15 mouse cellular contexts compared by ENCODE assay signal in genomic region chr12:40239161-40239560, GRCm38 (mm10). TPM values are rescaled to one million over a fixed set of nuclear protein-coding genes. Genes with fewer than 3 reads are reported as not detected.
"Had no signal": no experiment of that assay in that cellular context is flagged by ENCODE, and none has a peak within 500 bp of the region (broad histone marks: within the 10 kb centered on the region; RNA-seq: fewer than 3 reads in every experiment).

No protein-coding gene starts in this region.

- H3K27me3 ChIP-seq: limb, embryonic 15.5 days; stomach, embryonic 15.5 days had no signal

- H3K4me3 ChIP-seq: limb, embryonic 15.5 days; liver, embryonic 12.5 days; midbrain, embryonic 10.5 days; stomach, embryonic 15.5 days had no signal

- DNase-seq: kidney, adult 11 months; kidney, adult 9 months; kidney, postnatal 36 days; layer of hippocampus, adult 9-11 months; layer of hippocampus, postnatal 36 days; right cerebral cortex, postnatal 14 days; thymus, postnatal 4 days had no signal

- ATAC-seq: liver, embryonic 12.5 days; midbrain, embryonic 16.5 days had no signal

- H3K4me1 ChIP-seq: limb, embryonic 15.5 days; liver, embryonic 12.5 days; stomach, embryonic 15.5 days had no signal

- H3K4me2 ChIP-seq: limb, embryonic 15.5 days; liver, embryonic 12.5 days; stomach, embryonic 15.5 days had no signal

- H3K9me3 ChIP-seq: limb, embryonic 15.5 days; liver, embryonic 12.5 days; midbrain, embryonic 10.5 days; stomach, embryonic 15.5 days had no signal

- H3K9ac ChIP-seq: limb, embryonic 15.5 days; liver, embryonic 12.5 days; stomach, embryonic 15.5 days had no signal

- H3K27ac ChIP-seq: kidney, postnatal 0 days; limb, embryonic 15.5 days; liver, embryonic 12.5 days; midbrain, embryonic 10.5 days; stomach, embryonic 15.5 days had no signal

- H3K36me3 ChIP-seq: limb, embryonic 15.5 days; liver, embryonic 12.5 days; midbrain, embryonic 10.5 days; stomach, embryonic 15.5 days had no signal

RNA-seq across cellular contexts. Expression of gene Lsmem1, which starts 39.9 kb away (rescaled TPM):
- polyA plus RNA-seq: limb, embryonic 11.5 days; liver, embryonic 12.5 days; midbrain, embryonic 10.5 days; midbrain, embryonic 16.5 days; testis, adult 2 months had no signal
